Mouse (Mus musculus) heart, adult 18-20 months (tissue): ENCODE results near the gene Llph. TPM values are rescaled to one million over a fixed set of nuclear protein-coding genes. Genes with fewer than 3 reads are reported as not detected.

Source experiments
- DNase-seq, 2 experiments: peaks; one replicate each; pipeline ENCODE4 v3.0.0; 2021 to 2022; ENCODE audit warnings: mixed read lengths in 1 of 2
- total RNA-seq, 2 experiments: library from RNA; stranded (reverse); gene quantifications; 2 replicates each; pipeline ENCODE4 v1.2.3; 2021

Llph gene
- total RNA-seq, 2 experiments from 2014 or later, result 8.3 to 9.9 TPM

DNA sequence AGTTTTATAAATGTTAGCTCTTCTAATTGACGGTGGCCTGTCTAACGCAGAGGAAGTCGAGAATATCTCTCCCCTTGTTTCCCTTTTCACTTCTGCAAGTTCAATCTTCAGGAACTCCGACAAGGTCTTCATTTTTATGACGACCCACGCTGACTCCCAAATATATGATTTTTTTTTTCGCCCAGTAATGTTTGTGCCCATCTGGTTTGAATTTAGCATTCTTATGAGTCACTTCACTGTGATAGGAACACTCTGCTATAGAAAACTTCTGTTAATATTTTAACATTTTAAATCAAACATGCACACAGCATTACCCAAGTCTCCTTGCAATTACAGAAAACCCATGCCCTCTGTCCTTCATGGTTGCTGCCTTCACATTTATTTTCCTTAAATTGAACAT is 46.5 kb downstream of the Llph start:
- DNase-seq, result no peak

DNA sequence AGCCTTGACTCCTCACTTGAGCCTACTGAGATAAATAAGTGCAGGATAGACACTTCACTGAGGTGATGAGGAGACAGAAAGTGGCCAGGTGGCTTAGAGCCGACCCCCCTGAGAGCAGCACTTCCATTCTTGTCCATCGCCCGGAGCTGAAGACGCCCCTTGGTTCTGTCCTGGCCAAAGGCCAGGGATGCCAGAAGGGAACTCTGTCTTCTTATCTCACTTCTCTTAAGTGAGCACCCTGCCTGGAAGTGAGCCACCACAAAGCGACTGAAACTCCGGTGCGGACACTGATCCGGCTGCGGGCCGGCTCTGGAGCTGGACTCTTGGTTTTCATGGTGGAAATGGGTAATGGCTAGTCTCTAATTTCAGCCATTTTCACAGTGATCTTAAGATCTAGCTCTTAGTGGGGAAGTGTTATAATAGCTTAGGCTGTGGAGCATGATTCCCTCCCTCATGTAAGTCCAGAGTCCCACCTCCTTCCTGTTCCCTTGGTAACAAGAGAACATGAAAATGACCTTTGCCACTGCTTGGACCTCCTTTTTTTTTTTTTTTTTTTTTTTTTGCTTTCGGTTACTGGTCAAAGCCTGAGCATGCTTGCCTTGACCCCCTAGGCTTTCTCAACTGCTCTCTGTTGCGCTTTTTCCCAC is 52.7 kb downstream of the Llph start:
- DNase-seq, result no peak

DNA sequence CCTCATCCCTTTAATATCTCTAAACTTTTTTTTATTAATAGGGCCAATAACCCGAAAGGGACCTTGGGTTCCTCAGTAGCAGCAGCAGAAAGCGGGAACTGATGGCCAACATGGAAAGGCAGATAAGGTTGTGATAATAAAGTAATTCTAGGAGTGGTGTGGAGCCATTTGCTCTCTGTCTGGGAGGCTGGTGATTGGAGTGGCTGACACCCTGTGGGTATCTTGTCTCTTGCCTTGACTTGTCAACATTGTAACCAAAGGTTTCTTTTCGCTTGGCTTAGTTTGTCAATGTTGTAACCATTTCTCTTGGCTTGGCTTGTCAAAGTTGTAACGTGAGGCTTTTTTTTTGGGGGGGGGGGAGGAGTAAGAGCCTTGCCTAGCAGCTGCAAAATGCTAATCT is 53.5 kb downstream of the Llph start:
- DNase-seq, result no peak

DNA sequence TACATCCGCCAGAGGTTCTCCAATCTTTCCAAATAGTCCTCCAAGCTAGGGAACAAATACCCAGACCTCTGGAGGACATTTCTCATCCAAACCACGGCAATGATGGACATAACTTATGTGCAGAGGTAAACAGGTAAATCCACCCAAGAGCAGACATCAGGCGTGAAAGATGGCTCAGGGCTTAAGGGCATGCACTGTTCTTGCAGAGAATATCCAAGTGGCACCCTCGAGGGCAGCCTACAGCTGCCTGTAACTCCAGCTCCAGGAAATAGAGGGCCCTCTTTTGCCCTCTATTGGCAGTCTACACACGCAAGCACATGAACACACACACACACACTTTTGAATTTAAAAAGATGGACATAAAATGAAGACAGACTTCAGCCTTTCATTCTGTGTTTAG is 54.8 kb downstream of the Llph start:
- no peak for DNase-seq

Other genes starting within 250 kb of the Llph start
- 1 to 10 TPM; 6.6 to 8.5 TPM for gene Helb, start 114.1 kb upstream of the Llph start, total RNA-seq
- gene Tmbim4, start 25.5 kb upstream of the Llph start, total RNA-seq, result 100 to 1,000 TPM; 107 to 108 TPM
- 1 to 10 TPM; 3.3 to 3.5 TPM for gene Irak3, start 24.9 kb upstream of the Llph start, total RNA-seq
- not detected for gene Hmga2, start 249.4 kb downstream of the Llph start, total RNA-seq